Mouse (Mus musculus) brain, embryonic 14.5 days (tissue): Measurements from ENCODE around the gene Siglecg.

ENCODE experiments used
- CTCF ChIP-seq: fragments of 200-500 bp; IDR thresholded peaks from 2 replicates; pipeline ENCODE4 v1.5.1; 2012; ENCODE audit warnings: inconsistent platforms, mild to moderate bottlenecking, moderate library complexity, borderline replicate concordance; ENCODE audit not compliant: insufficient read depth, insufficient read length; ENCODE audit errors: extremely low read depth
- POLR2A ChIP-seq: fragments of 200-500 bp; IDR thresholded peaks from 2 replicates; pipeline ENCODE4 v1.6.1; 2012; ENCODE audit warnings: mild to moderate bottlenecking, inconsistent platforms, borderline replicate concordance; ENCODE audit not compliant: poor library complexity, insufficient read depth, insufficient read length, severe bottlenecking; ENCODE audit errors: extremely low read depth

DNA sequence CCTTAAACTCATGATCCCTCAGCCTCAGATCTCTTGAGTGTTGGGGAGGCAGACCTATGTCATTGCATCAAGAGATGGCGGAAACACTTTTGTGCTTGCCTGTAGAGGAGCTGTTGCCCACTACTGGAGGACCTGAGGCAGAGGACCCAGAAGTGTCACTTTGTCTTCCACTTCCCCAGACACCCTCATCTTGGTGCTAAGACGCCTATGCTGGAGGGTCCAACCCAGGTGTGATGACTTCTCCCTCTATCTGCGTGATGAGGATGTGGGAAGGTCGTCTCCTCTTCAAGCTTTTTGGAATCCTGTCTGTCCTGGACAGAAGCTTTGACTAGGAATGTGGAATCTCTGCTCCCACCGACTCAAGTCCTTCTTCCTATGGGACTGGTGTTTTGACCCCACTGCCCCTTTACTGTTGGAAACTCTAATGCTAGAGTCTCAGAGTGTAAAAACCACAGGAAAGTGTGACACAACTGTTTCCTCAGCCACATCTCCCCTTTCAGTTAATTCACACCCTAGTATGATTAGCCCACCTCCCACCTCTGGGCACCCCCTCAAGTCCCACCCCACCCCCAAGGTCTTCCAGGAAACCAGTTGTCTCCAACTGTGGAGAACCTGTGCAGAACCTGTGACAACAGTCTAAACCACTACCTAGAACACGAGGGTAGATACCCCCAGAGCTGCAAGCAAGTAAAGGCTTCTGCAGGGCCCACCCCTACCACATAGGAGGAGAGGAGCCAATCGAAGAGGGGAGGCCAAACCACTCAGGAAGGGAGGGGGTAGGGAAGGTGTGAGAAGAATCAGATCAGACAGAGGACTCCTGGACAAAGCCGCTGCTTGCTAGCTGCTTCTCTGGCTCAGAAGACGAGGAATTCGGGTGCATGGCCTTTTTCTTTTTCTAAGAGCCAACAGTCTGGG is 28.6 kb downstream of the Siglecg start, which contains the start of gene Nkg7:
- no peak for TF ChIP-seq POLR2A
- no peak for TF ChIP-seq CTCF
